Mouse (Mus musculus) large intestine, adult 2 months (tissue): Measurements from ENCODE around the gene Fxyd4. TPM values are rescaled to one million over a fixed set of nuclear protein-coding genes. Genes with fewer than 3 reads are reported as not detected.

Source experiments
- DNase-seq: peaks from one replicate; pipeline ENCODE4 v3.0.0-alpha.2; 2012; ENCODE audit warnings: low read depth, low spot score
- WGBS: fragments of 180-500 bp; shearing (Covaris S2); methylation state at CpG from one replicate; pipeline ENCODE4 v1.1.7; 2018; 5-methylcytosine and 5-hydroxymethylcytosine counted together
- polyA plus RNA-seq: library from polyadenylated mRNA; depleted of rRNA; stranded (reverse); fragments of >200 nt; gene quantifications from 2 replicates; pipeline ENCODE4 v1.2.3, GENCODE M21; 2012

Fxyd4 gene
- polyA plus RNA-seq, 1 experiment, result not detected

DNA sequence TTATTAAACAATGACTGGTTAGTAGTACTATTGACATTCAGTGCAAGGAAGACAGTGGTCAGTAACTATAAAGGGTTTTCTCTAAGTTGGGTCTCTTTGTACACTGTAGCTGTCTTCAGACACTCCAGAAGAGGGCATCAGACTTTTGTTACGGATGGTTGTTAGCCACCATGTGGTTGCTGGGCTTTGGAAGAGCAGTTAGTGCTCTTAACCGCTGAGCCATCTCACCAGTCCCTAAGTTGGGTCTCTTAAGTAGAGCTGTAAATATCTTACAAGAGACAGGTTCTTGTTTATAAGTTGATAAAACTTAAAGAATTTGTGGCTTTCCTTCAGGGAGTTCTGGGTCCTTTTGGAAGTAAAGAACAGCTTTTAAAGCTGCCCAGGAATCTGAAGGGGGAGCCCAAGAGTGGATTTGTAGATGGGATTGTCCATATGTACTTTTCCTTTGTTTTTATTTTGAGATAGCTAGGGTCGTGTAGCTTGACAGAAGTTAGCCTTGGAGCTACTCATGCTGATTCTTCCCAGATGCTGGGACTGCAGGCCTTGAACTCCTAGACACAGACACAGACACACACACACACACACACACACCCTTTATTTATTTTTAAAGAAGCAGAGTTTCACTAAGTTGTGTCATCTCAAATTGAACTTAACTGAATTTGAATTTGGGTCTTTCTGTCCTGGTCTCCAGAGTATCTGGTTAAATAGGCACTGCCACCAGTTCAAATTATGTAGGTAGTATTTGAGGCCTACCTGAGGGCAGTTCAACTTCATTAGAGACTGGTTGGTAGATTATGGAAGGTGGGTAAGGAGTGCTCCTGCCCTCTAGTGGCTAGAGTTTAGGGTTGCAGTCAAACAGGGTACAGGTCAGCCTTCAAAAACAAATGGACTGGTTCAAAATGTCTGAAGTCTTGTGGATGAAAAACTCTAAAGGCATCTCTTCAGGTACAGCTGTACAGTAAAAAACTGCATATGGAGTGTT, 16.5 kb downstream of the Fxyd4 start:
- WGBS, result 14% methylated on average over 3 of the region's 3 CpGs
- no peak for DNase-seq

DNA sequence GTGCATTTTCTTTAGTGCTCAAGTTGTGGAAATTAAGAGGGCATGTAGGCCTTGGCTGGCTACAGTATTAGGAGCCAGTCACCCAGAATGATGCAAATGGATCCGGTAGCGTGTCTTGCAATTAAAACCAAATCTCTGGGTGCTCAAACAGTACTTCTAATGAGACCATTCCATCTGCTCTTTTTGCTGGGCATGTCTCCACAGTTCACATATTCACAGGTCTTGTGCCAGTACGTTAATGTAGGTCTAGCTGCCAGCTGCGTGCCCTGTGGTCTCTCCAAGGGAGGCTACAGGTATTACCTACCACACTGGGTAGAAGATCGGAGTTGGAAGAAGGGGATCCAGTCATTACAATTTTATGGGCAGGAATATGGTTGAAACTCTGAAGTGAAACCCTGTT, 19.4 kb downstream of the Fxyd4 start:
- WGBS, result 2% methylated on average over 5 of the region's 5 CpGs
- no peak for DNase-seq

DNA sequence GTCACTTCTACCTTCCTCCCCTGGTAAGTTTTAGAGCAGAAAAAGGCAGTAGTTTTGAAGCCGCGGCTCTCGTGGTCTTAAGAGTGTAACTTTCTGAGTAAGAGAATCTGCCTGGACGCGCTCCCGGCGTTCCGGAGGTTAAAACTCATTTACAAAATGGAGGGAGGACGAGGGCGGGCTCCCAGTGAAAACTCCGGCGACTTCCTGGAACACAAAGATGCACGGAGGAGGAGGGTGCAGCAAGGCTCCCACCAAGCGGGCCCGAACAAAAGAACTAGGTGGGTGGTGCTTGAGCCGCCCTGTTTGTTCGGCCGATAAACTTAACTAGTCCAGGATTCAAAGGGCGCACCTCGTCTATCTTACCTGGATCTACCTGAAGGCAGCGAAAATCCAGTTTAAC, 19.9 kb downstream of the Fxyd4 start:
- WGBS, result under 1% methylated on average over 21 of the region's 21 CpGs
- DNase-seq, result peak; percentile 57

DNA sequence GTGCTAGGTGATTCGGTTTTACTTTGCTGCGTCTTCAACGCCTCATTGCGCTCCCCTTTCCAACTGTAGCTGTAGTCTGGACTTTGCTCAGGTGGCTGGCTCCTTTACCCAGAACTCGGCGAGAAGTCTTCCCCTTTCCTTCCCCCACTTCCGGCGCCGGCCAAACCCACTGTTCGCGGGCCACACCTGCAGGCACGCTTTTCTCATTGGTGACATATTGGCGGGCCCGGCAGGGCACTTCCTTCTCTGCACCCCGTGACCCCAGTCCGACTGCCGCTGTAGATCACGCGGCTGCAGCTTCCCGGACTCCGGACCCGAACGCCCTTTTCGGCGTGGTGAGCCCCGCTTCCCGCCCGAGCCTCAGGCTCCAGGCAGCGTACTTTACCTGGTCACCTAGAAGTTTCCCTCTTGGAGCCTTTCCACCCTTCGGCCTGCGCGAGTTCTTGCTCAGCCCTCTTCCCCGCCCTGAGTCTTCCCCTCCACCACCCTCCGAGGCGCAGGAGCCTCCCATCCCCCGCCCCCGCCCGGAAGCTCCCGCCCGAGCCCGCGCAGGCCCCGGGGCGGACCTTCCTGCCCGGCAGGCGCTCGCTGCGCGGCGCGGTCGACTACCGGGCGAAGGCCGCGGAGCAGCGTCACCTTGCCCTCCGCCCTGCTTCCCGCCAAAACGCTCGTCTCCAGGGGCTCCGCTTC, 20.6 kb downstream of the Fxyd4 start:
- WGBS, result under 1% methylated on average over 62 of the region's 62 CpGs
- DNase-seq, result peak; percentile 84

DNA sequence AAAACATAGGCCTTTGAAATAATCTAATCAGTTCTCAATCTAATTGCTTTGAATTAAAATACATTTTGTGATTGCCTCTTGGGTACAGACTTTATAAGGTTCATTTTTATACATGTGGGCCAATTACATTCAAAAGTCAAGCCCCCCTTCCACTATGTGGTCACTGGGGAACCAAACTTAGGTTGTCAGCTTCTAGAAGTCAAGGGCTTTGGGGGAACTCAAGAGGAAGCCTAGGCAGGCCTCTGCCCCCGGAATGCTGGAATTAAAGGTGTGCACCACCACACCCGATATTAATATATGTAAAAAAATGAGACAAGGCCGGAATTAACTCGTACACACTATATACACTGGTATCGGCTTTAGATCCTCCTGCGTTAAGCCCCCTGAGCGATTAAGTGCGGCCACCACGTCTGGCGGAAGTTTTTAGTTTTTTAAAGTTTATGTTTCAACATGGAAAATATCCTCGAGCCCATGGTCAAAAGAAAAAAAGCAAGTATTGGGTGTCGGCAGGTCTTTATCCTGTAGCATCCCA, 21.2 kb downstream of the Fxyd4 start:
- no peak for DNase-seq
- WGBS, result 1% methylated on average over 12 of the region's 12 CpGs

DNA sequence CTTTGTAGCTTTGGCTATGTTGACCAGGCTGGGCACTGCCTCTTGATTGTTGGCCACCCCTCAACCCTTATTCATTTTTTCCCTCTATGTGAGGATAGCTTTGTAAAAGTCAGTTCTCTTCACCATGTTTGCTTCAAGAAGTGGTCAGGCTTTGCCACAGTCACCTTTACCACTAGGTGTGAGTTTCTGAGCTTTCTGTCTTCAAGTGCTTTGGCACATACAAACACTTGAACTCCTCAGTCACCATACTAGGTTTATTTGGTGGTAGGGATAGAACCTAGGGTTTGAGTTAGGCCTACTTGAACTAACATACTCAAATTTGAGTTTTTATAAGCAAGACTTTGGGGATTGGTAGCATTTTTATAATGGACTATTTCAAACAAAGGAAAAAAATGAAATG, 23.0 kb downstream of the Fxyd4 start:
- DNase-seq, result no peak

DNA sequence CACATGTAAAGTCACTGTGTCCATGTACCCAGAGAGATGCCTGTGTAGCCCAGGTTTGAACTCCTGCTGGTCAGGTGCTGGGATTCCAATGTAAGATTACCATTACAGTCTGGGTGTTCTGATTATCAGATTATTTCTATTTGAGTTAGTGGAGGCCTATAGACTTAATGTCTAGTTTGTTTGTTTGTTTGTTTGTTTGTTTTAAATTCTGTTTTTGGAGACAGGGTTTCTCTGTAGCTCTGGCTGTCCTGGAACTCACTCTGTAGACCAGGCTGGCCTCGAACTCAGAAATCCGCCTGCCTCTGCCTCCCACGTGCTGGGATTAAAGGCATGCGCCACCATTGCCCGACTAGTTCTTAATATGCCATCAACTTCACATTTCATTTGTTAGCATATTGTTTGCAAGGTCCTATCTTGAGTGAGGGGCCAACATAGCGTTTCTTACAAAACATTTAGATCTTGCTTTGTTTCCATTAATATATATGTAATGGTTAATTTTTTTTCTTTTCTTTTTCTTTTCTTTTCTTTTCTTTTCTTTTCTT, 27.3 kb downstream of the Fxyd4 start:
- no peak for DNase-seq
- 62% methylated on average over 6 of the region's 6 CpGs for WGBS

DNA sequence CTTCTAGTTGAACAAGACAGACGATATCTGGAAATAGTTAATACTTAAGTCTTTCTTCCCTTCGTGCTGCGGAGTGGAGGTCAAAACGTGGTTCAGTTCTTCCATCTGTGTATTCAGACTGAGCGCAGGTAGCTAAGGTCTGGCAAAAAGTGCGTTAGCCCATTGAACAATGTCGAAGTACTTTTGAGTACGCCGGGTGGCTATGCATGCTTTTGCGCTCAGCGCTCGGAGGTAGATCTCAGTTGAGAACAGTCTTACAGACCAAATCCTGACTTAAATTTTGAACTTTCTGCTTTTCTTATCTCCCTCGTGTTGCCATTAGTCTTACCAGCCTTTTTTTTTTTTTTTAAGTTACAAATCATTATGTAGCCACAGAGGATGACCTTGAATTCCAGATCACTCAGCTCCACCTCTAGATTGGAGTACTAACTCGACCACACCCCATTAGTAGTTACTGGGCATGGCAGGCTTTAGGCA, 29.0 kb downstream of the Fxyd4 start:
- 1% methylated on average over 14 of the region's 14 CpGs for WGBS
- DNase-seq, result no peak

DNA sequence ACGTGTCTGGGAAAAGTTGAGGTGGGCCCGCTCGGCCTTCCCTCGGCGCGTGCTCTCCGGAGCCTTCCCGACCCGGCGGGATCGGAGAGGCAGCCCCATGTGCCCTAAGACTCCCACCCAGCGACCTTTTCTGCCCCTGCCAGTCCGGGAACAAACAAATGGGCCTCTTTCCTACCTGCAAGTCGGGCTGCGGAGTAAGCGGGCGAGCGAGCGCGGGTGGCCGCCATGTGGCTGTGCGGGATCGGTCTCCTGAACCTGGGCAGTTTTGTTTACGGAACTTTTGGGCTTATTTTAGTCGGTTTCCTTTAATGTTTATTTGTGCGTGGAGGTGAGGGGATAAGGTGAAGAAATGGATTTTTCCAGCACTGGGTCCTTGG, 29.5 kb downstream of the Fxyd4 start:
- DNase-seq, result no peak
- WGBS, result 1% methylated on average over 26 of the region's 26 CpGs

DNA sequence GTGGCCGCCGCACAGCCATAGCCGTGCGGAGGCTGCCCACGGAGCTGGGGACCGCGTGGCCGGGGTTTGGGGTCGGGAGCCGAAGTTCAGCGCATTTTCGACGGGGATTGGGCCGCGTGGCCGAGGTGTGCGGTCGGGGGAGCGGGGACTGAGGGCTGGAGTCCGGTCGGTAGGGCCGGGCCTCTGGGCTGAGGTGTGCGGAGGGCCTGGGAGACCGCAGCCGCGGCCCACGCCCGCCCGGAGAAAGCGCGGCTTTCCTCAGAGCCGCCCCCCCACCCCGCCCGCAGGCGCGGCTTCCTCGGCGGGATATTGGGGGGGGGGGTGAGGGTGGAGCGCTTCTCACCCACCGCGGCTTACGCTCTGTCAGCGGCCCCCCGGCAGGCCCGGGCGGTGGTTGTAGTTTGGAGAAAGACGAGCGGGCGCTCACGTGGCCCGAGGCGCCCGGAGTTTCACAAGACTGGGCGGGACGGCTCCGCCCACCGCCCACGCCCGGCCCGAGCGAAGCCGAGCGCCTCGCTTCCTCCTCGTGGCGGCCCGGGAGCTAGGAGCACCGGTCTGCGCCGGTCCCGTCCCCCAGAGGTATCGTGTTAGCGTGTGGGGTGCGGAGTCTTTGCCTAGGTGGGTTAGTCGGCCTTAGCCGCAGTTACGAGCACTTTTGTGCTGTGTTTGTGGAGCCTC, 30.1 kb downstream of the Fxyd4 start:
- no peak for DNase-seq
- WGBS, result 1% methylated on average over 70 of the region's 77 CpGs

DNA sequence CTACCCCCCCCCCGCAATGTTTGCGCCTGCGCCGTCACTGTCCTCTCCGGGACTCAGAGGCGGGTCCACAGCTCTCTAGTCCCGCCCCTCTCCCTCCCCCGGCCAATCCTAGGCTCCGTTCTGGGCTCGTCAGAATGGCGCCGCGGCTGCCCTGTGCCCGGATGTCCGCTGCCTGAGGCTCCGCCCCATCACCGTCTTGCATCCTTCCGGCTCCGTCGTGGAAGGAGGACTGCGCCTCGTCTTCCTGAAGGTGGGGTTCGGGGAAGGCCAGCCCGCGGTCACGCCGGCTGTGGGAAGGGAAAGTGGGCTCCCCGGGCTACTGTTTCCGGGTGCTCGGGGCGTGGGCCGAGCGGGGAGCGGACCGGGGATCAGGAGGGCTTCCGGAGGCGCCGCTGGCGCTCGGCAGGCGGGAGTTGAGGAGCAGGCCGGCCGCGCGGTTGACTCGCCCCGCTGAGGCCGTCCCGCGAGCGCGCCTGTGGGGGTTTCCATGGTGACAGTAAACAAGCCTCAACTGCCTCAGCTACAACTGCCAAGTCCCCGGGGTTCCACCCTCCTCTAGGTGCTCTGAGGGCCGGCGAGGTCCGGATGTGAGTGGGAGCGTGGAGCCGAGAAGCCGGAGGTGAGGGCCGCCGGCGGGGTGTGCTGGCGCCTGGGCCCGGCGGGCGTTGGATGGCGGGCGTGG, 30.8 kb downstream of the Fxyd4 start:
- peak; percentile 93 for DNase-seq
- WGBS, result 1% methylated on average over 68 of the region's 68 CpGs

DNA sequence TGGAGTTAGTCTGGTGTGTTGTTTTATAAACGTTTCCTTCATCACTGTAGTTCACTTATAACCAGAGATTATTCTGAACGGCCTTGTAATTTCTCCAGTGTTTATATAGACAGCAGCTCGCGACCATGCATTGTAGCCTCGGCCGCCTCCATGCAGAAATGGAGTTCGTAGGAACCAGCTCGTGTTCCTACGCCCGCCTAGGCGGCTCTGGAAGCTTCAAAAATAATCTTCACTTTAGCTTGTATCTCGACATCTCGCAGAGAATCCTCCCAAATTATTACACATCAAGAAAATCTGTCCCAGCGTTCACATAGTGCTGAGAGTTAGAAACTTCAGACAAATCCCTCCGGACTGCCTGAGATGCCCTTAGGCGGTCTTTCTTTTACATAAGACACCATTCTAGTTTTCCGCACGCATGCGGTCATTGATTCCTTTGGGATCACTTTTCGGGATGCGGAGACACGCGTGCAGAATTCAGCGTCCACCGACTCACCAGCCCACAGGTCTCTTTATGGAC, 31.4 kb downstream of the Fxyd4 start:
- no peak for DNase-seq
- WGBS, result under 1% methylated on average over 25 of the region's 25 CpGs

DNA sequence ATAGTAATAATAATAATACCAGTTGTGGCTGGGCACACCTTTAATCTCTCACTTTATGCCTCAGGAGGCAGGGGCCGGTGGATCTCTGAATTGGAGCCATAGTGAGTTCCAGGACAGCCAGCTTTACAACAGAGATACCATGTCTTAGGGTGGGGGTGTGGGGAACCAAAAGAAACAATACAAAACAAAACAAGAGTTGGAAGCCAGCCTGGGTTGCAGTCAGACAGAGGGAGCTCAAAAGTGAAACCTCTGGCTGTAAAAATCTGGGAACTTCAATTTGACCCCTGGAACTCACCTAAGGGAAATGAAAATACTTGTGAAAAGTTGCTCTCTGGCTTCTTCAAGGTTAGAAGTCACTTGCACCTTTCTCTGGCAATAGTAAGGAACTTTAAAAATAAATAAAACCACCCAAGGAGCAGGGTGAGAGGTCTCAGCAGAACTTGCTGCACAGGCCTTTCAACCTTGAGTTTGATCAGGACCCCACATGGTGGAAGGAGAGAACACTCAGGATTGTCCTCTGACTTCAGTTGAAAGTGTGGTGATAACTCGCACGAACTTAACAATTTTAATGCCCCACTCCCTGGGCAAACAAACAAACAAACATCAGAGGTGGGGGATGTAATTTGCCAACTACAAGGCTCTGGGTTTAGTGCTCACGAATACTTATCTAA, 32.1 kb downstream of the Fxyd4 start:
- 7% methylated on average over 4 of the region's 4 CpGs for WGBS

DNA sequence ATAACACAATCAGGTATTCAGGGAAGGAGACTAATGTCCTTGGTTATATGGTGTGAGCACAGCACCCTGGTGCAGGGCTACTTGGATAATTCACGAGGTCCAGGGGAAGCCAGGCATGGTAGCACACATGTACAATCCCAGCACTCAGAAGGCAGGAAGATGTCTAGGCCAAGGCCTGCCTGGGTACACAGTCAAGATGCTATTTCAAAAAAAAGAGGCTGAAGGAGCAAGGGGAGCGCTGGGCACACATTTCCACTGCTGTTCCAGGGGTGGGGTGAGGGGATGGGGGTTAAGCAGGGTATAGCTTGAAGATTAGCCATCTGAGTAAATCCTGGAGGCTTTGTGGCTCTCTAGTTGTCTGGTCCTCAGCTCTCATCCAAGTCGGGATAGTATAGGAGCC, 33.7 kb downstream of the Fxyd4 start:
- 91% methylated on average over 3 of the region's 3 CpGs for WGBS
- DNase-seq, result no peak

More for the DNA sequence above, 32.1 kb downstream of the Fxyd4 start:
- no peak for DNase-seq

DNA sequence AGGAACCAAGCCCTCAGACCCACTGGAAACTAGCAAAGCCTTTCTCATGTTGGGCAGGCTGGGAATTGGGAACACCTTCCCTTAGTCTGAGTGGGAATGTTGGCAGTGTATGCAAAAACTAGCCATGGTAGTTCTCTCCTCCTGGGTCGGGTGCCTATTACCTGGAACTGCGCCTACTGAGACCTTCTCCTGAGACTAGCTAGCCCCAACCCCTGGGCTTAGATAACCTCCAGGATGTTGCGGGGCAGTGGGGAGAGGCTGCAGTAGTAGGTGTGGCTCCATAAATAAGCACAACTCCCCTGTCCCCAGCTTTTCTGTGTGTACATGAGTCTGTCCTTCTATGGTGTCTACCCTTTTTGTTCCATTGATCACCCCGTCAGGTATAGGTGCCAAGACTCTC, 34.9 kb downstream of the Fxyd4 start:
- DNase-seq, result no peak
- 70% methylated on average over 4 of the region's 4 CpGs for WGBS

DNA sequence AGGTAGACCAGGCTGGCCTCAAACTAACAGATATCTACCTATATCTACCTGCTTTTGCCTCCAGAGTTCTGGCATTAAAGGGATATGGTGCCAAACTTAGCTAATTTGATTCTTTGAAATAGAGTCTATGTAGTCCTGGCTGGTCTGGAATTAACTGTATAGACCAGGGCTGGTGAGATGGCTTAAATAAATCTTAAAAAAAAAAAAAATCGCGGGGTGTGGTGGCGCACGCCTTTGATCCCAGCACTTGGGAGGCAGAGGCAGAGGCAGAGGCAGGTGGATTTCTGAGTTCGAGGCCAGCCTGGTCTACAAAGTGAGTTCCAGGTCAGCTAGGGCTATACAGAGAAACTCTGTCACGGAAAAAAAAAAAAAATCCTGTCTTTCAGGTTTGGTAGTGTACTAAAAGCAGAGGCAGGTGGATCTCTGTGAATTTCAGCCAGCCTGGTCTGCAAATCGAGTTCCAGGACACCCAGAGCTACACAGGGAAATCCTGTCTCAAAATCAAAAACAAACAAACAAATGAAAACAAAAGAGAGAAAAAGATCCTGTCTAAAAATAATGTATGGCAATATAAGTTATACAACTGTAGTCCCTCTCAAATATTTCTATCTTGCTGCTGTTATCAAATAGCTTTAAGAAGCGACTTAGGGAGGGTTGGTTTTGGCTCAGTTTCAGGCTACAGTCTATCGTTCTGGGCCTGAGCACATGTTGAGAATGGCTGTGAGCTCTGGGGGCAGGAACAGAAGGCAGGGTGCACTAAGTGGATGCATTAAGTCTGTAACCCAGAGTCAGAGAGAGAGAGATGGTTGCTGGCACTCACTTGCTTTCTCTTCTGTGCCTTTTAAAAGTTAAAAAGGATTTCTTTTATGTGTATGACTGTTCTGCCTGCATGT, 35.7 kb downstream of the Fxyd4 start:
- WGBS, result 53% methylated on average over 9 of the region's 9 CpGs
- DNase-seq, result no peak
